Mouse (Mus musculus) urinary bladder, postnatal 4 days (tissue): ENCODE measurements around the gene Sox5.

ENCODE experiments used
- DNase-seq, 2 experiments: peaks; one replicate each; pipeline ENCODE4 v3.0.0; 2021 to 2022; ENCODE audit warnings: low spot score in 2 of 2

The Sox5 gene

DNA sequence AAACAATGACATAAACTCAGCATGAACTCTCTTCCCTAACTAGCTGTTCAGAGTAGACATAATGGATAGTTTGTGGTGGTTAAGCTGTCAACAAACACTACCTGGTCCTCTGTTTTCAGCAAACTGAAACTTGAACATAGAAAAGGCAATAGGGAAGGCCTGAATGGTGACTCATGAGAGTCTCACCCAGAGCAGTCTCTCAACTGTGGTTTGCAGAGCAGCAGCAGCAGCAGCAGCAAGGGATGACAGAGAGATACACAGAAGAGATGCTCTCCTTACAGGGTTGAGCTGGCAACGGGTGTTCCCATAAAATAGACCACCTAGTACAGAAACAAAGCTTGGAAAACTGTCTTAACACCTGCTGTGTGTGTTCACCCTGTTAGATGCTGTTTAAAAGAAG is 661.8 kb downstream of the Sox5 start:
- no peak for DNase-seq

DNA sequence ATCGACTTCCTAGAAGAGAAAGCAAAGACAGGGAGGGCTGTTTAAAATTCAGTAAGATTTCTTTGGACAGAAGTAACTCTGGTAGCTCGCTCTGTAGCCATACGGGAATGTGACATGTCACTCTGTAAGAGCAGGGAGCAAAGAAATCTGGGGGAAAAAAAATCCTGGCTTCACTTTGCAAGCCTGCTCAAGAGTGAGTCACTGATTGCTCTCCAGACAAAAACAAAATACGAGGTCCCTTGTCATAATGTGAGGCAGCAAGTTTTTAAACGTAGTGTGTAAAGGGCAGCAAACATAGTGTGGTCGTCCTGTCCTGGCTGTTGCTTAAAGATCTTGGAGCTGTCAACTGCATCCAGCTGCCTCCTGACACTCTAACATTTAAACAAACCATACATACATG is 665.1 kb downstream of the Sox5 start:
- DNase-seq, result no peak

DNA sequence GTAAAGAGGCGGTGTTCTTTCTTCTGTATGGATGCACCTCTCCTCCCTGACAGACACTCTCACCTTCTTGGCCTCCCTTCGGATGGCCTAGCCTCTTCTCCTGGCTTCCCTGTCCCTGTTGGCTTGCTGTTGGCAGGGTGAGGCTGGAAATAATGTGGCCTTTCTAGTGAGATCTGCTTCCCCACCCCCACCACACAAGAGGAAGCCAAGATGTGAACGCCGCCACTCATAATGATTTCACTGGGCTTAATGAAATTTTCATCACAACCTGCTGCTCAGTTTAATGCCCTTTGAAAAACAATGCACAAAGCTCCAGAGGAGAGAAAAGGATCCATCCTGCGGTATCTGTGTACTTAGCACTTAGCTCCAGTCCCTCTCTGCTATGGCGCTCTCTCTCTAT is 670.2 kb downstream of the Sox5 start:
- no peak for DNase-seq

DNA sequence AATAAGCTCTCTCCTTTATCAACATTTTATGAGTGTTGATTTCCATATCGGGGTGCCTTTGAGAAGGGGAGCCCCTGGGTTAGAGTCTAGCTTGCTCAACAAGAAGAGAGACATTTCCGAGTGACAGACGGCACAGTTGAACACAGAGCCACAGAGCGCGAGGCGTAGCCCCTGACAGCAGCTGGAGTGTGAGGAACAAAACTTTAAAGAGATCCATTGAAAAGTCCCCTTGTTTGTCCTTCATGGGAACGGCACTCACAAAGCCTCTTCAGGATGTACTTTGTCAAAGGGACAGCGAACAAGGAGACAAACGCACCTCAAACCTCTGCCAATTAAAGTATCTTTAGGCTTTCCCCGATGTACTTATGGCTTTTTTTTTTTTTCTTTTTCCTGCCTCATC is 674.9 kb downstream of the Sox5 start:
- DNase-seq, result no peak

DNA sequence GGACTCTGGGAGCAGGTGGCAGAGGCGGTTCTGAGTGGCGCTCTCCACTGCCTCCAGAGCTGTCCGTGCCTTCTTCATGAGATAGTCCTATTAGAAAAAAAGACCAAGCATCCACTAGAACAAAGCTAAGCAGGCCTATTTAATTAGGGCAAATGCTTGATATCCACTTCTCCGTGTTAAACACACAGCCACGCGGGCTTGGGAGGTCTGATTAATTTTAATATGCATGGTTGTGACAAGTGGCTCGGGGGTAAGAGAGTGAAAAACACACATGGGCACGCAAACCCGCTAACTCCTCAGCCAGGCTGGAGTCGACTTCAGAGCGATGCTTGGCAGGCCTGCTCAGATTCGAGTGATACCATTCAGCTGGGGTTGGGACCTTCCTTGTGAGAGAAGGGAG is 676.1 kb downstream of the Sox5 start:
- DNase-seq, result no peak

DNA sequence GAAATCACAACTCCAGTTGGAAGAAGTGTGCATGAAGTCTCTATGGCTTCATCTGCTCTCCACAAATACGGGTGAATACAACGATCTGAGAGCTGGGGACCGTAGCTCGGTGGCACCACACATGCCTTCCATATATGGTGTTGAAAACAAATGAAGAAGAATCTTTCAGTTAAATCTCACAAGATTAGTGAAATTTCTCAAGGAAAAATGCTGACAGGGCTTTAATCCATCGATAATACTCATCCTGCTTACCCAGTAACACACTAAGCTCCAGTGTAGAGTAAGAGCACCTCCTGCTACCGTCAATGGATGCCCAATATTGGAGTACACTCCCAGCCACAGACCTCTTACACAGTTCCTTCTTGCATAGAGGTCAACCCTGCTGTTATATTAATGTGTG is 678.2 kb downstream of the Sox5 start:
- DNase-seq, result no peak

DNA sequence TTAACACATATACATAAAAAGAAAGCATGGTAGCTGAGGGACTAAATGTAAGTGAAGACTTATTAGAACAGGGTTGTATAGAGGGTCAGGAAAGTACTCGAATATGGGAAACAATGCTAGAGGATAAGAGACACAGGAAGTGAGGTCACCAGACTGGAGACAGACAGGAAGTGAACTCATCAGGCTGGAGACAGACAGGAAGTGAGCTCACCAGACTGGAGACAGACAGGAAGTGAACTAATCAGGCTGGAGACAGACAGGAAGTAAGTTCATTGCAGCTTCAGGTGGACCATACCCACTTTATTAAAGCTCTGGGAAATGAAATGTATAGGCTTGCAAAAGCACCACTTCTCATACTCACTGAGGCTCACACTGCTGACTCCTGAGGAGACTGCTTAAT is 680.9 kb downstream of the Sox5 start:
- no peak for DNase-seq

DNA sequence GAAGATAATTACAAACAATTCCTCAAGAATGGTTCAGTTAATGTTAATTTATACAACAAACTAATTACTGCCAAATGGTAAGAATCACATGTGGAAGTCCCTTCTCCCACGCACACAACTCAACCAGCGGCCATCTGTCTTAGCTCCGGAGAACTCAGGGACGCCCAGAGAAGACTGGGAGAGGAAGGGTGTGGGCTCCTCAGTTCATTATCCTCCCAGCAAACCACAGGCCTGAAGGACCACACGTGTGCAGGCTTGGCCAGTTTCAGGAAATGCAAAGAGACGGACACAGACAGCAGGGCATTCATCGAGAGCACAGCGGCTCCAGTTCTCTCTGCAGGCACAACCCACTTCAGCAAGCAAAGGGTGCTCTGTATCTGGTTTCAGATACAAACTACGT is 683.7 kb downstream of the Sox5 start:
- no peak for DNase-seq

DNA sequence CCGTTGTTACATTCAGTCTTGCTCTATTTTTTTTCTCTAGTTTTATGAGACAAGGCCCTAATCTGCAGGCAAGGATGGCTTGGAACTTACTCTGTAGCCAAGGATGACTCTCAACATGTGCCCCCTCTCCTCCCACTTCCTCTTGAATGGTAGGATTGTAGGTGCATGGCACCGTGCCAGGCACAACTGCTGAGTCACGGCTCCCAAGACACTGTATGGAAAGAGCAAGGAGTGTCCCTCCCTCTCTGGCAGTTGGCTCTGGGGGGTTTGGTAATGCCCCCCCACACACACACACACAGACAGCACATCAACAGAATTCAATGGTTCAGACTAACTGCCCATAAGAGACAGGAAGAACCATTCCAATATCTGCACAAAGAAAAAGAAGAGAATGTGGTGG is 693.5 kb downstream of the Sox5 start:
- DNase-seq, result no peak

DNA sequence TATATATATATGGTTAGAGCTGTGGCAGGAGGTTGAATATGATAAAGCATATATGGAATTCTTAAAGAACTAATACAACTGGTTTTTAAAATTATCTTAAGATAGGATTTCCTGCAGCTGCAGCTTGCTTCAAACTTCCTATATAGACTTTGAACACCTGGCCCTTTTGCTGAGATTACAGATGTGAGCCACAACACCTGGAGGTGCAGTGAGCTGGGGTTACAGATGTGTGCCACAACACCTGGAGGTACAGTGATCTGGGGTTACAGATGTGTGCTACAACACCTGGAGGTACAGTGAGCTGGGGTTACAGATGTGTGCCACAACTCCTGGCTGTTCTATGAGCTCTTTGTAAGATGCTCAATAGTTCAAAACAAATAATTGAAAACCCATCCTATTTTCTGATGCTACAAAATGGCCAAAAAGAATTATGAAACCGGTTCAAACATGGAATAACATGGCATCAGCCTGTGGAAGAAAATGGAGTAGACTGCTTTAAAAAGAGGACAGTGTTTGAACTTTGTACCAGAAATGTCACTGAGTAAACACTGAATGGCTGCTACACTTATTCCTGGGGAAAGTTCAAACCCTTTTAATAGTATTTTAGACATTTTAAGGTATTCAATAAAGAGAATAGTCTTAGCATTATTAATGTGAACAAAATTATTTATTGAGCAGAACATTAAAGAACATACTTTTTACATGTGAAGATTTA is 695.5 kb downstream of the Sox5 start:
- no peak for DNase-seq

DNA sequence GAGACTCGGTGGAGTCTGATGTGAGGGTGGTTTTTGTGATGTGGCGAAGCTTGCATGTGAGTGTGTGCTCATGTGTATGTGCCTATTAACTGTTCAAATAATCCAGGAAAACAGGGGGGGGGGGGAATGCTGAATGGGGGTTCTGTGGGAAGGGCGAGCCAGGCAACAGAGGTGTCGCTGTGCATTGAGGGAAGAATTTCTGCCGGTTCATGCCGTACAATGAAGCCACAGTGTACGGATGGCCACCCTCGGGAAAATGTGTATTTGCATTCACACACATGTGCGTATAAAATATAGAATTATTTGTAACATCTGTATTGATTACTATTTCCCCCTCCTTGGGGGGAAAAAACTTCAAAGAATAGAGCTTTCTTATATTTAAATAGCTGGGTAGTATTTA is 699.5 kb downstream of the Sox5 start:
- no peak for DNase-seq

DNA sequence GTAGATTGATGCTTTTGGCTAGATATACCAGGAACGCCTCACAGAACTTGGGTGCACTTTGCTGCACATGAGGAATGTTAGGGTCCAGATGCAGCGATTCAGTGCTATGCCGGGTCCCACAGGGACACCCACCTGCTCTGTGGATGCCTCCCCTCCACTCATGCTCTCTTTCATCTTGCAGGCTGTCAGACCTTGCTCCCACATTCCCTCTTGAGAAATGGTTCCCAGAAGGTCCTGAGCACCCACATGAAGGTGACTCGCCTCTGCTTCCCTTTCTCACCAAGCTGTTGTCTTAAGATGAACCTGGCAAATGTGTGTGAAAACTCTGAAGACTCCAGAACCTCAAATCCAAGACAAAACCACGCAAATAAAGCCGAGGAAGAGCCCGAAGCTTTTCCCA is 704.0 kb downstream of the Sox5 start:
- DNase-seq, result no peak

DNA sequence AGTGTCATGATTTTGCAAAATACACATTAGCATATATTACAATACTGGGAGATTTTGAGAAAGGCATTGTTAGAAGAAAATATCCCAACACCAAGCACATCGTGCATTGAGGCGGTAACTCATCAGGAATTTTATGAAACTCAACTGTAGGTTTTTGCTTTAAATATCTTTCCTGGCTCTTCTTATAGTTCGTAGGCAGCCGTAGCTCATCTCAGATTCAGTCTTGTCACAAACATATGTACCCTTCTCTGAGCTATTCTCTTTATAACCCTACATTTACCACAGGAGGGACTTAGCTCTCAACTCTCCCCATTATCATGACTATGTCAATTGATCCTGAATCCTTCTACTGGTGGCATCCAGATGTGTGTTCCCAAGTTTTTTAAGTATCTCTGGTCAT is 705.4 kb downstream of the Sox5 start:
- no peak for DNase-seq

DNA sequence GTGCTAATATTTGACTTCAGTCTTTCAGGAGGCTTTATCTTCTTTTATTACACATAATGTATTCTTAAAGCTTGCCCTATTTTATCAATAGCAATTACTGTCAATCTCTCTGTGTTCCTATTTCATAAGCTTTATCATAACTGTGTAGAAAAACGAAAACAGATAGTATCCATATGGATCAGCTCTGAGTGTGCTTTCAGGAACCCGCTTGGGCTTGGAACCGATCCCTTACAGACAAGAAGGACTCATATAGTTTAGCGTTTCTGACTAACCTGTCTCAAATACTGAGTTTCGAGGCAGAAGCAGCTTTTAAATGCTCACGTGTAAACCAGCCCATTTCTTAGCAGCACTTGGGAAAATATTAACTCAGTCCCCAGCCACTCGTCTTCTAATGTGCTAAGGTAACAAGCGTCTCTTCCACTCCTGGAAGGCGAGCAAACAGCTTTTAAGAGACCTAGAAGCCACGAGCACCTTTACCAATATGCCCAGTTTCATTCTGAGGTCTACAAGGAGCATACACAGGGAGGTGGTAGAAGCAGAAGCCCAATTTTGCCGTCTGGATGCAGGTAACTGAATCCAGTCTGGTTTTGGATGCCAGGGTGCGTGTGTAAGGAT is 706.3 kb downstream of the Sox5 start:
- no peak for DNase-seq

DNA sequence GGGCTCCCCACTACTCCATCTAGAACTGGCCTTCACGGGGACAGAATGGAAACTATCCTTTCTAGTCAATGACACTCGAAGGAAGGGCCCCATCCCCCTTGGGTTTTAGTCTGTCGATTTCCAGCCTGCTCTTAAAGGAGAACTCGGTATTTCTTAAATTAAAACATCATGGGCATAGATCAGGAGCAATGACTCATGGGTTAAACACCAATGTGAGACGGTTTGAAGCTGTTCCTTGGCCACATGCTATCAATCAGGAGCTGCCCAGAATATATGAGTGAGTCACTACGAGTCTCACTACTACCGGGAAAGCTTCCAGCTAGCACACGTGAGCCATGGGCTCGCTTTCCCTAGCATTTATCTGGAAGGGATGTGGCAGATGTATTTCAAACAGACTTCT is 707.0 kb downstream of the Sox5 start:
- no peak for DNase-seq

DNA sequence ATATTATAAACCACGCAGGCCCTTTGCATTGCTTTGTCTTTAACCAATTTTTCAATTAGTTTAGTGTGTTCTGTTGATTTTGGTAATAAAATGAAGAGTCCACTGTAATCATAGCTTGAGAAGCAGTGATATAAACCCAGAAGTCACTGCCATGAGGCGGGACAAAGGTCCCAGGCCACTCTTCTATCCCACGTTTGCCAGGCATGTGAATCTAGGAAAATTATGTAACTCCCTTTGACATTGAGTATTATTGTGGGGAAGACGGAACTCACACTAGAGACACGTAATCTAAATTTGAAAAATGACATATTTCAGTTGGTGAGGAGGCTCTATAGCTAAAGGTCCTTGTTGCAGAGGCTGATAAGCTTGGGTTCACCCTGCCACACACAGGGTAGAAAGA is 711.3 kb downstream of the Sox5 start:
- DNase-seq, result no peak

DNA sequence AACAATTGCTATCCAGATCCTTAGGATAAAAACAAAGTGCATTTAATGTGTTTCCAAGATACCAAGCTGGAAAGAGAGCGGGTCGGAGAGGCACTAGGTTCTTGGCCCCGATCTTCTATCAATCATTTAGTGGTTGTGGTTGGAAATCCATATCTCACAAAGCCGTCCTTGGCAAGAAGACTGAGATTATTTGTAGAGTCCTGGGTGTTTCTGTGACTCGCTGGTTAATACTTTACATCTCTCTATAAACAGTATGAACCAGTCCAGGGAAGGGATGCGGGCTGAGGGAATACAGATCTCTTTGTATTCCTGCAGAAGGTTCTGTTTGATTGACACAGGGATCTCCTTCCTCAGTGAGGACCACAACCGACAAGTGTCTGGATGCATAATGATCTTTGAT is 714.3 kb downstream of the Sox5 start:
- no peak for DNase-seq

DNA sequence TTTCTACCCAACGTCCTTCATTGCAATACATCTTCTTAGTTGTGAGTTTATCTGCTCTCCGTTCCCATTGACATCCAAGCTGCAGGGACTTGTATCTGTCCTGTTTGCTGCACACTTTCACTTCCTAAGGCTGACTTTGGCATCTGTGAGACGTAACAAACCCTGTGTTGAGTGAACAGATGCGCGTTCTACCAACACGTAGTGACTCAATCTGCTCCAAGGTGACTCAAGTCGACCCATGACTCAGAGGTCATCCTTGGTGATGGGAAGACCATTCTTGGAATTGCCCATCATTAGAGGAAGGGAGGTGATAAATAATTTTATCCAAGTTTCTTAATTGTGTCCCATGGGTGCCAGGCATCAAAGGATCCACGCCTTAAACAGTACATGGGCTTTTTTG is 719.3 kb downstream of the Sox5 start:
- no peak for DNase-seq

DNA sequence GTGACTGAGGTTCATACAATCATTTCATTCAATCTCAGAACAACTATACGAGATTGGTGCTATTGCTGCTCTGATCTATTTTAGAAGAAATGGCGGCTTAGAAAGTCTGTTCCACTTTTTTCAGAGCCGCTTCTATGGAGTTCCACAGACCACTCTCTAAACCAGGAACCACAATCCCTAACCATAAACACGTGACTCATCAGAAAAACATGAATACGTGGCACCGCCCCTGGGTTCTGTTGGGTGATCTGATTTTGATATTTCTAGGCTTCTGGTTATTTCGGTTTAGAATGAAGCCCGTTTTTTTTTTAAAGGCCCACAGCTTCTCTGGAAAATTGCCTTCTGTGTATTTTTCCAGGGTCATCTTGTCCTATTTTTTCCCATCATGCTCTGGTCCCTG is 720.0 kb downstream of the Sox5 start:
- DNase-seq, result no peak

DNA sequence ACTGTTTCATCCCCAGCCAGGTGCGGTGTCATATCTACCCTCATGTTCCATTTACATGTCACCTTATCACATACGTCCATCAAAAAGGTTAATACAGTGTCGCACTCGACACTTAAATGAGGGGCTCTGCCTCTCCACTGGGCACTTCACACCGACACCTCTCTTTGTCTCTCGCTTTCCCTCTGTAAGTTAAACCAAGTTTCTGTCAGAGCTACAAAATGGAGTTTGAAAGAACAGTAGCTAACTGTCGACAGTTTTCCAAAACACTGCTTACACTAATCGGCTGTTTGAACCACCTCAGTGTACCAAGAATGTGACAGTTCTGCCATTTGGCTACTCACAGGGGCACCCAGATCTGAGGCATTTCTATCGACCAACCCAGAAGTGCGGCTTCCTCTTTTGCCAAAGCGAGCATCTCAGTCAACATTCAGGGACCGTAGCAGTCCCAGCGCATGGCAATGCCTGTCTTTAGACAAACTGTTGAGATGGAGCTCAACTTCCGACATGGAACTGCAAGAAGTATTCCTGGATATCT is 724.6 kb downstream of the Sox5 start:
- DNase-seq, result no peak

DNA sequence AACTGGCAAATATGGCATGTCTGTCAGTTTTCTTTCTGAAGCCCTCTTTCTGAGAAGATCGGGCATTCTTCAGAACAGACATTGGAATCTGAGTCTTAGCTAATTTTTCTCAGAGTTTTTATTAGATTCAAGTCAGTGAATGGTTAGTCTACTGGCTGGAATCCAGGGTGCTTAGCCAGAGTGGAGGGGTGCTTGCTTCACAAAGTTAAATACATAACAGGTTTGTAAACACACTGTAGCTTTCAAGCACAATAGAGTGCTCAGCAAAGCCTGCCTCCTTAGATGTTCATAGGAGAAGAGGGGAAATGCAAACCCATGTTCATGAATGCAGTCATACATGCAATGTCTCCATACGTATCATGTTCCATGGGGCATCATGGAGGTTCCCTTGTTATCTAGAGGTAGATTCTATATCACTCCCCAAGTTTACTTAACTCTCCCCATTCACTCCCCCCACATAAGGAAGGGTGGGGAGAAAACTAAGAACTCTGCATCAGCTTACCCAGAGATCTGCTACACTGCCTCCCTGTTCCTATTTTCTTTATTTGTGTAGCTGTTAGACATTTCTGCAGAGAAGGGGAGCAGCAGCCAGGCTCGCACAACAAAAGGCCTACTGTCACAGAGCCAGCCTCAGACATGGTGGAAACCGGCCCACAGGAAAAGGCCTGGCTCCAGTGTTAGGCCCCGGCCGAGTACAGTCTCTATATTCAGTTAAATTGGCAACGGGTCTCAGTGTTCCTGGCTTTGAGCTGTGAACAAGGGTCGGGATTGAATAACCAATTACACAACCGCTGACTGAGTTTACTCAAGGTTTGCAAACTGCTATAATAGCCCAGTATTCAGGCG is 725.3 kb downstream of the Sox5 start:
- DNase-seq, result peak in 1 of 2 experiments; percentile 42

DNA sequence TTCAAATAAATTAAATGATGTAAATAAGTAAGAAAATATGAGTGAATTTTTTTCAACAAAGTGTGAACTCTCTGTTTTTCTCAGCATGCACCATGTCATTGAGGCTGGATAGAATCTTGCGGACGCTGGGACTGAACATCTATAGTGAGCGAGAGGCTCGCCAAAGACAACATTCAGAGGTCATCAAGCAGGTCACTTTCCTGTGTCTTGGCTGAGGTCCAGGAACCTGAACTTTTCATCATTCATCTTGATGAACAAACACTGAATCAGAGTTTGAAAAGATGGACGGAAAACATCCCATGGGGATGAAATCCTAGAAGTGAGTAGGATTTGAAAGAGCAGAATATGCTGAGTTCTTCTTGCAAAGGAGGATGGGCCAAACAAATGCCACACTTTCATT is 729.3 kb downstream of the Sox5 start:
- no peak for DNase-seq

DNA sequence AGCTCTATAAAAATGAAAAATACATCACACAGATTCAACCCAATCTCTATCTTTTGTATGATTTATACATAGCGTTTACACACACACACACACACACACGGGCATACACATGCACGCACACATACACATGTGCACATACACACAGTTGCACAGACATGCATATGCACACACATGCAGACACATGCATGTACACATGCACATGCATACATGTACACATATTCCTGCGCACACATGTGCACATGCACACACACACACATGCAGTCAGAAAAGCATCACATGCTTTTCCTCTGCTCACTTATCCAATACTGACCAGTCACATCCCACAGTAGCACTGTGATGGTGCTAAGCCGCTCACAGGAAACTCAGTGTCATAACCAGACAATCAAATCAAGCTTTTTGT is 730.5 kb downstream of the Sox5 start:
- DNase-seq, result no peak
